Mouse (Mus musculus) induced T-regulatory cell, adult 2 months (primary cell): Measurements from ENCODE around the gene Pcf11.

Experiments
- DNase-seq: peaks from one replicate; pipeline ENCODE4 v3.0.0-alpha.2; 2012; ENCODE audit warnings: low read depth

Pcf11 gene

GRCm38 (mm10) chr7:92669507-92670471 is at the start of gene Pcf11:
Gene Pcf11 (minus strand): TSS chr7:92669934.
- DNase-seq: peak; percentile 99

GRCm38 (mm10) chr7:92715055-92715454 is 45.3 kb upstream of the Pcf11 start:
- peak; percentile 4 for DNase-seq

GRCm38 (mm10) chr7:92711593-92711992 is 41.9 kb upstream of the Pcf11 start:
- peak; percentile 36 for DNase-seq

GRCm38 (mm10) chr7:92709573-92709972 is 39.8 kb upstream of the Pcf11 start:
- no peak for DNase-seq

- no peak for DNase-seq
Observed at GRCm38 (mm10) chr7:92706711-92707110, 37.0 kb upstream of the Pcf11 start.

DNA sequence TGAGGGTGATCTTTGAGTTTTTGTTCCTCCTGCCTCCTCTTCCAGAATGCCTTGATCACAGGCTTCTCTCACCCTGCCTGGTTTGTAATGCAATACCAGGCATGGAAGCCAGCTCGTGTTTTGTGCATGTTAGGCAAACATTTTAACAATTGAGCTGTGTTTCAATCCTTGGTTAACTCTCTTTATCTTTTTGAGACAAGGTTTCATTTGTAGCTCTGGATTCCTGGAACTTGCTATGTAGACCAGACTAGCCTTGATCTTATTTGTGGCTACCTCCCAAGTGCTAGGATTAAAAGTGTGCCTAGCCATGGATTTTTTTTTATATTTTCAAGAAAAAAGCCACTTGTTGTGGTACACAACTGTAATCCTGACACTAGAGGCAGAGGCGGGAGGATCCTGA is 35.8 kb upstream of the Pcf11 start:
- no peak for DNase-seq

DNA sequence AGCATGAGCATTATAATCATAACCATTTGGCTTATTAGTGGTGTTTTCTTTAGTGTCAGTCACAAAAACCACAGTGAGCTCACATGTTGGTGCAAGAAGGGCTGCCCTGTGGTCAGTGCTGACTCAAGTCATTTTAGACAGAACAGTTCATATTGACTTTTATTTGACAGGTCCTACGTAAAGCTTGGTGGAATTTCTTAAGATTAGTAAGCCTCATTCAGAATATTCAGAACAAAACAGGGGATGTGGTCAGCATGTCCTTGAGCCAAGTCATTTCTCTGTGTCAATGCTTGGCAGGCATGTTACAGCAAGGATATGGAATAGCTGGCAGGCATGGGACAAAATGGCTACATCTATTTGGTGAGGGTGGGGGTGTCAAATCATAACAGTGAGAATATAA is 33.9 kb upstream of the Pcf11 start:
- DNase-seq: no peak

DNA sequence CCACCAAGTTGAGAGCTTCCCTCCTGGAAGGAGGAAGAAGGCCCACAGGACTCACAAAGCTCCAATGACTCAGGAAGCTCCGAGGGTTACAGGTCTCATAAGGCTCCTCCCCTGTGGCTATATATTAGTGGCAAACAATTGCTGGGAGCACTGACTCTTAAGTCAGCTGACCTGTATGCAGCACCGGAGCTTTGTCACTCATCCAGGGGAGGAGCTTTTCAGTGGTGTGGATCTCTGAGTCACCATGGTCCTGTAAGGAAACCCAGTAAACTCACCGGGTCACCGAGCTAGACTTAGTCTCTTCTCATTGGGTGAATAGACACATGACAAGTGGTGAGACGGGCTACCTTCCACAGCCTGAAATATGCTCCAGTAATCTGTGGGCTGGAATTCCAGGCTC is 29.0 kb upstream of the Pcf11 start:
- DNase-seq: no peak

- no peak for DNase-seq
Observed at GRCm38 (mm10) chr7:92696395-92696794, 26.7 kb upstream of the Pcf11 start.

- no peak for DNase-seq
Observed at GRCm38 (mm10) chr7:92689101-92689500, 19.4 kb upstream of the Pcf11 start.

- DNase-seq: no peak
Observed at GRCm38 (mm10) chr7:92688299-92688669, 18.6 kb upstream of the Pcf11 start.

GRCm38 (mm10) chr7:92687556-92688298 is 18.0 kb upstream of the Pcf11 start:
- DNase-seq: no peak

DNA sequence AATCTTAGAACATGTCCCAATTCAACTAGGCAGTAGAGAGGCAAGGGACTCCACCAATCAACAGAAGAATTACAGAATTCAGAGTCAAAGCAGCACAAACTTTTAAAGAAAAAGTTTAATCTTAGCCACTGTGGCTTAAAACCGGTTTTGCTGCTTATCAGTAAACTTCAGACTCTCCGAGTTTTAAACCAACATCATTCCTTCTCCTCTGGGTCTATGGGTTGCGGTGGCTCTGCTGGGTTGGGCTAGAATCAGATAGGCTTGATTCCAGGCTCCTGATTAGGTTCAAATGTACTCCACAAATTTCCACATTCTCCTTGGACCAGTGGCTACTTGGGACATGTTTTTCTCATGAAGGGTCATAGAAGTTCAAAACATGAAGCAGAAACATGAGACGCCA is 7.6 kb upstream of the Pcf11 start:
- DNase-seq: no peak

DNA sequence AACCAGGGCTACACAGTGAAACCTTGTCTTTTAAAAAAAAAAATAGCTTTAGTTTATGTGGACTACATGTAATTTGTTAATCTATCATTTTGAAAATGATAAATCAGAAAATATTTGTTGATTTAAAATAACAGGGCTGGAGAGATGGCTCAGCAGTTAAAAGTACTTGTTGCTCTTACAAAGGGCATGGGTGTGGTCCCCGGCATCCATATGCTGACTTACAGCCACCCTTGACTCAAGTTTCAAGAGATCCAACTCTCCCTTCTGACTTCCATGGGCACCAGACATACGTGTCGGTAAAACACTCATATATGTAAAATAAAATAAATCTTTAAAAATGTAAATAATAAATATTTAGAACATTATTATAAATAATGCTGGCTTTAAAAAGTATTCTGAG is 5.4 kb upstream of the Pcf11 start:
- DNase-seq: no peak

DNA sequence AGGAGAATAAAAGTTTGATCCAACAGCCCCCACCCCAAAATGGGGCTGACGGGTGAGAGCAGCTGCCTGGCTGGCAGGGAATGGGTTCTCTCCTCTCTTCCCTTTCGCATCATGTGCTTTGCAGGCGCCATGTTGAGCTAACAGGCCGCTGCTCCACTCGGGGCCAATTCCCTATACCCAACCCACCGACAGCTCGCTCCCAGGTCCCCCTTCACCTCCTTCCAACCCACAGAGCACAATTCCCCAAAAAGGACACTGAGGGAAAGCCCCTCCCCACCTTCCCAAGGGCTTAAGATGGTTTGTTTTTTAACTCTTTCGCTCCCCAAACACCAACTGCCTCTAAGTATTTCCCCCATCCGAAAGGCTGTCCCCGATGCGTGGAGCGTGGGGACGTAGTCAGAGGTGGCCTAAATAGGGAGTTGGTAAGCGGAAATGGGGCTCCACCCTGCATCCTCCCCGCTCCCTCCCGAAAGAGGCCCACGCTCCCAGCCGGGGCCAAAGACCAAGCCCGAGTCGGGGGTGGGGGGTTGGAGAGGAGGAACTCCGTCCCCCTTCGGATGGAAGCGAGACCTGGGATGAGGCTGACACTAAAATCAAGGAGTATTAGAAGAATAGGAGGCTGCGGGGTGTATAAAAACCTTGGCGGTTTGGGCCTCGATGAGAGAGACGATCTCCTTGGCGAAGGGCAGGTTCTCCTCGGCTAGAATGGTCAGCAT is 785 bp downstream of the Pcf11 start:
- peak; percentile 79 for DNase-seq

DNA sequence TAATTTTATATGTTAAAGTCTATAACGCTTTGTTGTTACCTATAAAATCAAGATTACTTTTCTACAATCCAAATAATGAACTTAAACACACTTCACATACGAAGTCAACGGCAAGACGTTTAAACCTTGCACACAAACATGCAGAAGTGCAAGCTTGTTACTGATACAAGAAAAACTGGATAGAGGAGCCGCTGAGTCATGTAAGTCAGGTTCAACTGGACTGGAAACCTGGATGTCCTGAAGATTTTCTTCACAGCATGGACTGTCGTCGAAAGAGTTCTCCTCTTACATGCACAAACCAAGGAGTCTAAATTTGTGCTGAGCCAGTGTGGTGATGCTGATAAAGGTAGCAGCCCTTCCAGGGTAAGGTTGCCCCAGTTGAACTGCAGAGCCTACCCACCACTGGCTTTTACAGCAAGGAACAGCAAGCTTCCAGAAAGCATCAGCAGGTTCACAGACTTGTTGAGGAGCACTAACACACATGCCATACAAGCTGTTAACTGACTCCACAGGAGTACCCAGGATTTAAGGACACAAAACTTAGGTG is 3.4 kb downstream of the Pcf11 start:
- no peak for DNase-seq

DNA sequence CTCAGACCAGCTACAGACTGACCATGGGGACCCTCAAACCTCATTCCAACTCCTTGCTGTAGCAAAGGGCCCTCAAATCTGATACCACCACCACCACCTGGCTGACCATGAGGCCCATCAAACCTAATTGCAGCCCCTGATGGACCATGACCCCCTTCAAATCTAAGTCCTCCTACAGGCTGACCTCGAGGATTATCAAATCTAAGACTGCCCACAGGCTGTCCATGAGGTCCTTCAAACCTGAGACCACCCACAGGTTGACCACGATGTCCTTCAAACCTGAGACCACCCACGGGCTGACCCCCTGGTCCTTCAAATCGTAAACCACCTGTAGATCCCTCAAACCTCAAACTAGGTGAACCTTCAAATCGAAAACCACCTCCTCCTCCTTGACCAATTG is 11.7 kb downstream of the Pcf11 start:
- DNase-seq: no peak

DNA sequence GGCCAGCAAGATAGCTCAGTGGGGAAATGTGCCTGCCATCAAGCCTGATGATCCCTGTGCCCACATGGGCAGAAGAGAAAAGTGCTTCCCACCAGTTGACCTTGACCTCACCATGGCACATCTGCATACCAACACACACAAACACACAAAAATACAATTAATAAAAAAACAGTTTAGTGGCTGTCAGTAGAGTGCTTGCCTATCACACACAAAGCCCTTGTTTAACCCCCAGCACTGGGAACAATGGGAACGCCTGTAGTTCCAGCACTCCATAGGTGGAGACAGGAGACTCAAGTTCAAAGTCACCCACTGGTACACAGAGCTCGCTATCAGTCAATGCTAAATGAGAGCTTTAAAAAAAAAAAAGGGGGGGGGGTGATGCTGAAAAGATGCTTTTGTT is 13.3 kb downstream of the Pcf11 start:
- no peak for DNase-seq

DNA sequence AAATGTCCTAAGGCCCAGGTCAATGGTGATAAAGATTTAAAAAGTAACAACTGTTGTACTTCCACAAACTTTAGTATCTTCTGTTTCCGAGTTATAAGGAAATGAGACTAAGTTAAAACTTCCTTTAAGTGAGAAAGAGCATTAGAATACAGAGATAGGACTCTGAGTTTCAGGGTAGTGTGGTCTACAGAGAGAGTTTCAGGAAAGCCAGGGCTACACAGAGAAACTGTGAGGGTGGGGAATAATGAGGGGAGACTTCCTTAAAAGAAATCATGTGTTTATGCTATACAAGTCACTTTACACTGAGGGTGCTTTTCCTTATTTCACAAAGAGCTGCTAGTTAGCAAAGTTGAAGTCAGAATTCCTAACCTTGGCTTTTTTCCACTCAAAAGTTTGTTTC is 16.4 kb downstream of the Pcf11 start:
- DNase-seq: no peak

GRCm38 (mm10) chr7:92647790-92648189 is 21.9 kb downstream of the Pcf11 start:
- DNase-seq: no peak

GRCm38 (mm10) chr7:92642358-92642757 is 27.4 kb downstream of the Pcf11 start:
- no peak for DNase-seq

DNA sequence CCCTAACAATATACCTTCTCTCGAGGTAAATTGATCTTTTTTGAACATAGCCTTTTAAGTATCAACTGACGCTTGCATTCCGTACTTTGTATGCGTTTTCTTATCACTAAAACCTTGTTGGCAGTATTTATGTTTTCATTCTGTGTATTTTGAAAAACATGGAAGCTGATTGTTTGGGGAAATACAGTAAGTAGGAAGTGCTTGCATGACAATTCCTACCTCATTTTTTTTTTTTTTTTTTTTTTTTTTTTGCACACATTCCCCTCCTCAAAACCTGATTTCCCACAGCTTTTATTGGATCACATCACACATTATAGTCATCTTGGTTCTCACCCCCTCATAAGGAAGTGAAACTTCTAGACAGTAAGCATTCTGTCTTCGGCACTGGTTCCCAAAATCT is 31.7 kb downstream of the Pcf11 start:
- no peak for DNase-seq
